Mouse (Mus musculus): ENCODE measurements around the gene Wfdc5. TPM values are rescaled to one million over a fixed set of nuclear protein-coding genes. Genes with fewer than 3 reads are reported as not detected.

Gene Wfdc5
- total and polyA plus RNA-seq, 2 experiments: not detected

DNA sequence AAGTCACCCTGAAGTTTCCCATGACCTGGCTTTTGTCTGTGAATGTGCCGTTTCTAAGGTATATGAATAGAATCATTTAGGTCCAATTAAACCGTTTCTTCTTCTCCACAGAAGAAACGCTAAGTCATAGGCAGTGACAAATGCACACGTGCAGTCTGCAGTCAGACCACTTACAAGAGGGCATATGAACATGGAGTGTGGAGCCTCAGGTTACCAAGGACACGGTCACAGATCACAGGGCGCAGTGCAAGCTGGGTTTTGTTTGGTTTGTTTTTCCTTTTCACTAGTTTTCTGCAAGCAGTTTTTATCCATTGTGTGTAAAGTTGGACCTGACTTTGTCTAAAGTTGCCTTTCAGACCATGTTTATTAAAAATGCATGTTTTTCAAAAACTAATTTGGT lies 38.5 kb downstream of the Wfdc5 start:
- no peak overlapping the region for H3K9ac ChIP-seq (ENCODE audit: low read depth, low read length)
- no peaks in the 10 kb centered on the region for H3K36me3 ChIP-seq (ENCODE audit: control insufficient read depth, insufficient read depth, low read length)
- H3K79me2 ChIP-seq (ENCODE audit: control insufficient read depth, insufficient read depth, low read length): no peaks in the 10 kb centered on the region
- 83% methylated on average over 6 of the region's 6 CpGs for WGBS
- no peak for DNase-seq (ENCODE audit: extremely low read depth, low read depth, low spot score)
- no peak overlapping the region for H3K4me3 ChIP-seq (ENCODE audit: insufficient read depth, low read depth, low read length)
- no peaks in the 10 kb centered on the region for H3K4me1 ChIP-seq (ENCODE audit: control insufficient read depth, insufficient read depth, low read length)
- no peak for TF ChIP-seq CTCF (IDR thresholded peaks at IDR 0.05; ENCODE audit: low read depth, low read length)
- no peak for TF ChIP-seq POLR2A (IDR thresholded peaks at IDR 0.05; ENCODE audit: extremely low read depth, insufficient read depth, low read length)
- no peak overlapping the region for H3K27ac ChIP-seq (replicated peaks; ENCODE audit: insufficient read depth, low read depth, low read length)
- H3K27me3 ChIP-seq (ENCODE audit: control insufficient read depth, insufficient read depth, low read length): no peaks in the 10 kb centered on the region

DNA sequence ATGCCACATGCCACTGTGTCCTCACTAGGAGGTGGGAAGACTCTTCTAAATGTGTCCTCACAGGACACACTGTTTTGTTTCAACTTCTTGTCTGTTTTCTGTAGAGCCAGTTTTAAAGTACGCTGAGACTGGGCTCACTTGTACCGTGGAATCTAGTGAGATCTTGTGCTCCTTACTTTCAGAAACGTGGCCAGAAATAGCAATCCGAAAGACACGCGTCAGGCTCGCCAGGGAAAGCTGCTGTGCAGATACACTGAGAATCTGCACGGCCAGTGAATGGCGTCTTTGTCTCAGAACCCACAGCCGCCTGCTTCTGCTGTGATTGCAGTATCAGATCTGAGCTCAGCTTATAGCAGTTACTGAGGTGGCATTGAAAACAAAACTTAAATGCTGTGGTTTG lies 40.5 kb downstream of the Wfdc5 start:
- H3K9ac ChIP-seq (ENCODE audit: low read depth, low read length): no peak overlapping the region
- no peaks in the 10 kb centered on the region for H3K27me3 ChIP-seq (ENCODE audit: control insufficient read depth, insufficient read depth, low read length)
- H3K4me3 ChIP-seq (ENCODE audit: insufficient read depth, low read depth, low read length): no peak overlapping the region
- no peak overlapping the region for H3K27ac ChIP-seq (replicated peaks; ENCODE audit: insufficient read depth, low read depth, low read length)
- no peaks in the 10 kb centered on the region for H3K36me3 ChIP-seq (ENCODE audit: control insufficient read depth, insufficient read depth, low read length)
- 90% methylated on average over 10 of the region's 10 CpGs for WGBS
- no peaks in the 10 kb centered on the region for H3K4me1 ChIP-seq (ENCODE audit: control insufficient read depth, insufficient read depth, low read length)
- H3K79me2 ChIP-seq (ENCODE audit: control insufficient read depth, insufficient read depth, low read length): no peaks in the 10 kb centered on the region
- no peak for TF ChIP-seq CTCF (IDR thresholded peaks at IDR 0.05; ENCODE audit: low read depth, low read length)
- no peak for TF ChIP-seq POLR2A (IDR thresholded peaks at IDR 0.05; ENCODE audit: extremely low read depth, insufficient read depth, low read length)
- no peak for DNase-seq (ENCODE audit: extremely low read depth, low read depth, low spot score)

DNA sequence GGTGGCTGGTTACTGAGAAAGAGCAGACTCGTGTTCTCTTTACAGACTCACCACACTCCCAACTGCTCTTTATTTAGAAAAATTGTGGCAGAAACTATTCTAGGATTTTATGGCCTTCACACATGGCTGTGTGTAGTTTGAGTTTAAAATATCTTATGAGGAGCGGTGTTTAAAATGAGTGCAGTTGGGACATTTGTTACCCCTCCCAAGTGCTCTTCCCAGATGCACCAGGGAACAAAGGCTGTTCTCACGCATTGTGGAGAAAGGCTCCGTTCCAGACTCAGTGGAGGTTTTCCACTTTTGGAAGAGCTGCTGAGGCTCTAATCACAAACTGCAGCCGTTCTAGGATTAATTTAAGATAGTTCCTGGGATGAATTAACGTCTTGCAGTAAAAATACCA lies 44.8 kb downstream of the Wfdc5 start:
- DNase-seq (ENCODE audit: extremely low read depth, low read depth, low spot score): no peak
- H3K4me3 ChIP-seq (ENCODE audit: insufficient read depth, low read depth, low read length): no peak overlapping the region
- 91% methylated on average over 6 of the region's 6 CpGs for WGBS
- TF ChIP-seq POLR2A (IDR thresholded peaks at IDR 0.05; ENCODE audit: extremely low read depth, insufficient read depth, low read length) (no peak), CTCF (IDR thresholded peaks at IDR 0.05; ENCODE audit: low read depth, low read length) (no peak)
- no peaks in the 10 kb centered on the region for H3K27me3 ChIP-seq (ENCODE audit: control insufficient read depth, insufficient read depth, low read length)
- no peaks in the 10 kb centered on the region for H3K79me2 ChIP-seq (ENCODE audit: control insufficient read depth, insufficient read depth, low read length)
- no peaks in the 10 kb centered on the region for H3K36me3 ChIP-seq (ENCODE audit: control insufficient read depth, insufficient read depth, low read length)
- no peak overlapping the region for H3K9ac ChIP-seq (ENCODE audit: low read depth, low read length)
- H3K4me1 ChIP-seq (ENCODE audit: control insufficient read depth, insufficient read depth, low read length): no peaks in the 10 kb centered on the region
- no peak overlapping the region for H3K27ac ChIP-seq (replicated peaks; ENCODE audit: insufficient read depth, low read depth, low read length)

DNA sequence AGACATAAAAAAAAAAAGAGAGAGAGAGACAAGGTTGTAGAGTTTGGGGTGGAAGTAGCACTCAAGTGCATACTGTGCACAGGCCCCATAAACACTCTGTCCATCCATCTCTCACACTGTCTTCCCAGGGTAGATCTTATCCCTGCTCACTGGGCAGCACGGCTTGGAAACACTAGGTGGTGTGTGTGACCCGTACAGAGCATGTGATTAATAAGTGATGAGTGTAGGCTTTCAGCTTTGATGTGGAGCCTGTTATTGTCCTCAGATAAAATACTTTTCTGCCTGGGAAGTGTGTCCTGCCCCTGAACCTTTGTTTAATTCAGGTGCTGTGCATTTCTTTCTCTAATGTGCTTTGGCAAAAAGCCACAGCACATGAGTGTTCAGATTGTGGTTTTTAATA lies 46.1 kb downstream of the Wfdc5 start:
- no peaks in the 10 kb centered on the region for H3K79me2 ChIP-seq (ENCODE audit: control insufficient read depth, insufficient read depth, low read length)
- H3K36me3 ChIP-seq (ENCODE audit: control insufficient read depth, insufficient read depth, low read length): no peaks in the 10 kb centered on the region
- no peak overlapping the region for H3K4me3 ChIP-seq (ENCODE audit: insufficient read depth, low read depth, low read length)
- no peak for TF ChIP-seq POLR2A (IDR thresholded peaks at IDR 0.05; ENCODE audit: extremely low read depth, insufficient read depth, low read length)
- 0 out of 2 replicates have a peak, but pooled peaks have one; percentile 12 for TF ChIP-seq CTCF (IDR thresholded peaks at IDR 0.05; ENCODE audit: low read depth, low read length)
- WGBS: 65% methylated on average over 2 of the region's 2 CpGs
- H3K27ac ChIP-seq (replicated peaks; ENCODE audit: insufficient read depth, low read depth, low read length): no peak overlapping the region
- no peaks in the 10 kb centered on the region for H3K27me3 ChIP-seq (ENCODE audit: control insufficient read depth, insufficient read depth, low read length)
- H3K9ac ChIP-seq (ENCODE audit: low read depth, low read length): no peak overlapping the region
- no peaks in the 10 kb centered on the region for H3K4me1 ChIP-seq (ENCODE audit: control insufficient read depth, insufficient read depth, low read length)
- no peak for DNase-seq (ENCODE audit: extremely low read depth, low read depth, low spot score)

DNA sequence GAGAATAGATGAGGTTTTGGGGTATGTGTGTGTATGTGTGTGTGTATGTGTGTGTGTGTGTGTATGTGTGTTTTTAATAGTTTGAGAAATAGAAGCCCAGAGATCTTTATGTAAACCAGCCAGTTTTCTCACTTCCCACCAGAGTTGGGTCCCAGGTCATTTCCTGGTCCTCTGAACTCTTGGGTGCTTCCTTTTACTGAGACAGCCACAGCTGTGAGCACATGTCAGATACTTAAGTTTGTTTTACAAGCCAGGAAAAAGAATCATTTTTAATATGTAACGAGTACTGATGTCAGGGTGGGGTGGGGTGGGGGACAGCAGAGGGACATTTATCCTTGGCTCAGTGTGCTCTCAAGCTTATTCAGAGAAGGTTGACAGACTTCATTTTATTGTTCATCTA lies 47.2 kb downstream of the Wfdc5 start:
- no peak for DNase-seq (ENCODE audit: extremely low read depth, low read depth, low spot score)
- WGBS: 68% methylated on average over 1 of the region's 1 CpGs
- Histone ChIP-seq H3K79me2 (ENCODE audit: control insufficient read depth, insufficient read depth, low read length) (no peaks in the 10 kb centered on the region), H3K4me1 (ENCODE audit: control insufficient read depth, insufficient read depth, low read length) (no peaks in the 10 kb centered on the region), H3K27ac (replicated peaks; ENCODE audit: insufficient read depth, low read depth, low read length) (no peak overlapping the region), H3K9ac (ENCODE audit: low read depth, low read length) (no peak overlapping the region), H3K4me3 (ENCODE audit: insufficient read depth, low read depth, low read length) (no peak overlapping the region), H3K27me3 (ENCODE audit: control insufficient read depth, insufficient read depth, low read length) (no peaks in the 10 kb centered on the region), H3K36me3 (ENCODE audit: control insufficient read depth, insufficient read depth, low read length) (no peaks in the 10 kb centered on the region)
- TF ChIP-seq CTCF (IDR thresholded peaks at IDR 0.05; ENCODE audit: low read depth, low read length) (no peak), POLR2A (IDR thresholded peaks at IDR 0.05; ENCODE audit: extremely low read depth, insufficient read depth, low read length) (no peak)

DNA sequence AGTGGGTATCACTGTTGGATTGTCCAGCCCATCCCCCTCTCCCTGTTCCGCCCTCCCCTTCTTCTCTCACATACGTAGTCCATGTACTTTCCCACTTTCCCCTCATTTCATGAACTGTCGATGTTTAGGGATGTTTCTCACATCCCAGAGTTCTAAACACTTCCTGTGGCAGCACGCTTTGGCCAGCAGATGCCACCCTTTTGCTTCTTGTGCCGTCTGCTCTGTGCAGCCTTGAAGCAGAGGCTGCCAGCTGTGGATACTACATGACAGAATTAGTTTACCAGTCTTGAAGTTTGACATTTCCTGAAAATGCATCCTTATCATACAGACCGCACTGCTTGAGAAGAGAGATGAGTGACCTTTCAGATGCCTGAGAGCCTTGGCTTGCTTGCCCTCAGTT lies 48.0 kb downstream of the Wfdc5 start:
- H3K79me2 ChIP-seq (ENCODE audit: control insufficient read depth, insufficient read depth, low read length): no peaks in the 10 kb centered on the region
- H3K4me1 ChIP-seq (ENCODE audit: control insufficient read depth, insufficient read depth, low read length): no peaks in the 10 kb centered on the region
- no peaks in the 10 kb centered on the region for H3K36me3 ChIP-seq (ENCODE audit: control insufficient read depth, insufficient read depth, low read length)
- no peak overlapping the region for H3K27ac ChIP-seq (replicated peaks; ENCODE audit: insufficient read depth, low read depth, low read length)
- peak; percentile 63 for TF ChIP-seq CTCF (IDR thresholded peaks at IDR 0.05; ENCODE audit: low read depth, low read length)
- no peak for TF ChIP-seq POLR2A (IDR thresholded peaks at IDR 0.05; ENCODE audit: extremely low read depth, insufficient read depth, low read length)
- no peak for DNase-seq (ENCODE audit: extremely low read depth, low read depth, low spot score)
- H3K27me3 ChIP-seq (ENCODE audit: control insufficient read depth, insufficient read depth, low read length): no peaks in the 10 kb centered on the region
- no peak overlapping the region for H3K4me3 ChIP-seq (ENCODE audit: insufficient read depth, low read depth, low read length)
- H3K9ac ChIP-seq (ENCODE audit: low read depth, low read length): no peak overlapping the region
- WGBS: 75% methylated on average over 6 of the region's 6 CpGs
